Mouse (Mus musculus) hindbrain, embryonic 13.5 days (tissue): Measurements from ENCODE around the gene Pold1. TPM values are rescaled to one million over a fixed set of nuclear protein-coding genes. Genes with fewer than 3 reads are reported as not detected.
A peak's percentile ranks its signal among the peaks of the same experiment; 100 is the strongest.

Experiments
- ATAC-seq: fragments of 200-750 bp; cut with Nextera tagmentation; 2 replicates; pipeline ENCODE4 v1.8.0; 2017; ENCODE audit warnings: moderate TSS enrichment; ENCODE audit not compliant: low FRiP score
- H3K27ac ChIP-seq: fragments of 300-500 bp; sonication (generic); 2 replicates; pipeline ENCODE4 v1.5.1; 2015; ENCODE audit warnings: inconsistent platforms, mild to moderate bottlenecking, moderate library complexity
- H3K27me3 ChIP-seq: fragments of 300-500 bp; sonication (generic); 2 replicates; pipeline ENCODE4 v1.6.1; 2015; ENCODE audit warnings: mild to moderate bottlenecking, inconsistent platforms
- H3K36me3 ChIP-seq: fragments of 300-500 bp; sonication (generic); 2 replicates; pipeline ENCODE4 v1.6.1; 2015; ENCODE audit warnings: mild to moderate bottlenecking, inconsistent platforms
- H3K4me1 ChIP-seq: fragments of 300-500 bp; sonication (generic); replicated peaks from 2 replicates; pipeline ENCODE4 v1.6.1; 2015; ENCODE audit warnings: inconsistent platforms
- H3K4me2 ChIP-seq: fragments of 300-500 bp; sonication (generic); 2 replicates; pipeline ENCODE4 v1.6.1; 2015; ENCODE audit warnings: inconsistent platforms, mild to moderate bottlenecking, moderate library complexity
- H3K4me3 ChIP-seq: fragments of 300-500 bp; sonication (generic); 2 replicates; pipeline ENCODE4 v1.5.1; 2015; ENCODE audit warnings: mild to moderate bottlenecking, inconsistent platforms
- H3K9ac ChIP-seq: fragments of 300-500 bp; sonication (generic); 2 replicates; pipeline ENCODE4 v1.6.1; 2015; ENCODE audit warnings: mild to moderate bottlenecking, inconsistent platforms
- H3K9me3 ChIP-seq: fragments of 300-500 bp; sonication (generic); 2 replicates; pipeline ENCODE4 v1.6.1; 2016; ENCODE audit warnings: inconsistent platforms
- WGBS: fragments of 180-500 bp; shearing (Covaris S2); methylation state at CpG from one replicate; pipeline ENCODE4 v1.1.7; 2015; 5-methylcytosine and 5-hydroxymethylcytosine counted together
- polyA plus RNA-seq: library from polyadenylated mRNA; unstranded; fragments of >200 nt; fragmentation: Nextera tagmentation; extraction: Ambion mirVana; gene quantifications from 2 replicates; pipeline ENCODE4 v1.2.1, GENCODE M21; 2015

Pold1 gene
- polyA plus RNA-seq, 1 experiment from 2014 or later, result 24.4 TPM

DNA sequence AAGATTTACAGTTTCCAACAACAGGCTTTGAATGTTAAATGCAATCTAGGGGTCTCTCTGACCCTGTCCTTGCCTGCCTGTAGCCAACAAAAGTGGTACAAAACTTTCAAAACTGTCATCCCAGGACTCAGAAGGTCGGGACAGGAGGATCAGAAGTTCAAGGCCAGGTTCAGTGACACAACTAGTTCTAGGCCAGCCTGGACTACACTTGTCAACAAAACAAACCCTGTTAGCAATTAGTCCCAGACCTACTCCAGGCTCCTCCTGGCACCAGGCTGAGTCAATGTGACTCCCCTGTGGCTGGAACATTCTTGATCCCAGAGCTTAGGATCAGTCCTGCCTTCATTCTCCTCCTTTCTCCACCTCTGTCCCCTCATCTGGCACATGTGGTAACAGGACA lies 49.7 kb downstream of the Pold1 start:
- 82% methylated on average over 1 of the region's 1 CpGs for WGBS
- no peak for ATAC-seq
- H3K4me3 ChIP-seq, result no peak overlapping the region
- no peak overlapping the region for H3K4me2 ChIP-seq
- peaks cover 27% of the 10 kb centered on the region for H3K4me1 ChIP-seq
- no peak overlapping the region for H3K9ac ChIP-seq
- no peaks in the 10 kb centered on the region for H3K9me3 ChIP-seq
- H3K27me3 ChIP-seq, result 0 out of 2 replicates have a peak, but pooled peaks cover 8% of the 10 kb centered on the region
- H3K36me3 ChIP-seq, result peaks cover 6% of the 10 kb centered on the region; the same call in 1 of the 2 replicates
- H3K27ac ChIP-seq, result no peak overlapping the region

DNA sequence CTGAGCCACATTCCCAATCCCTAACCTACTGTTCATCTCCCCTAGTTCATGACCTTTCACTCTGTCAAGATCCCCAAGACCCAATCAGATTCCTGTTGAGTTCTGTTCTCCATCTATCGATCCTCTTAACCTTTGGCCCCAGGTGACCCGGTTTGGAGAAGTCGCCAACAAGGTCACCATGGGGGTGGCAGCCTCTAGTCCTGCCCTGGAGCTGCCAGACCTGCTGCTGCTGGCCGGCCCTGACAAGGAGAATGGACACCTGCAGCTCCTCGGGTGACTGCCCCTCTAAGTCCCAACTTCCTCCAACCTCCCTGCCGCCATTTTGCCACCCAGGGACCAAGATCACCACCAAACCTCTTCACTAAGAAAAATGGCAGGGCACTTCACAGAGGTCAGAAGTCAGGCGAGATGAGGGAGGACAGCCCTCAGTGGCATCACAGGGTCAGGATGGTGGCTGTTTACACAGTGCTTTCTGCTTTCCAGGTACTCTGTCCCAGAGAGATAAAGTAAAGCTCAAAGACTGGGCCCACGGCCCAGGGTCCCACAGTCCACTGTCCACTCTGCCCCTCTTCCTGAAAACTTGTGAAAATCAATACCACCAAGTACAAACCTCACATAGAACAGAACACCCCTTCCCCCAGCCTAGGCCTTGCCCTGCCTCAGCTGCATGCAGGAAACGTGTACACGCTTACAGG lies 51.1 kb downstream of the Pold1 start:
- peaks cover 31% of the 10 kb centered on the region for H3K4me1 ChIP-seq
- H3K9me3 ChIP-seq, result no peaks in the 10 kb centered on the region
- peak overlapping the region; percentile 85 for H3K4me2 ChIP-seq
- peaks cover 18% of the 10 kb centered on the region for H3K36me3 ChIP-seq
- H3K4me3 ChIP-seq, result peak overlapping the region; percentile 76
- WGBS, result 83% methylated on average over 10 of the region's 10 CpGs
- H3K9ac ChIP-seq, result peak overlapping the region; percentile 93
- 0 out of 2 replicates have a peak, but pooled peaks cover 8% of the 10 kb centered on the region for H3K27me3 ChIP-seq
- no peak for ATAC-seq
- peak overlapping the region; percentile 99 for H3K27ac ChIP-seq

DNA sequence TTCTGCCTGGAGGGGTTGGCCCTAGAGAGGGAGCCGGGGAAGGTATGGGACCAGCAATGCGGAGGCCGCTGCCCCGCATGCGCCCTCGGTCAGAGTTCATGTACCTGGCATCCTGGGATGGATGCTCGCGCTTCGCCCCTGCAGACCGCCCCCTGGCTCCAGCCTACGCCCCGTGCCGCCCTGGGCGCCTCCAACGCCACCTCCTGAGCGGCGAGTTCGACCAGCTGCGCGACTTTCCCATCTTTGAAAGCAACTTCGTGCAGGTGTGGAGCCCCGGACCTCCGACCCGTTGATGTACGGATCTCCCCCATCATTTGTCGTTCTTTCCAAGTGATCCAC lies 51.9 kb downstream of the Pold1 start:
- Histone ChIP-seq H3K9ac (peak overlapping the region; percentile 93), H3K27me3 (0 out of 2 replicates have a peak, but pooled peaks cover 8% of the 10 kb centered on the region), H3K4me2 (peak overlapping the region; percentile 85), H3K4me3 (peak overlapping the region; percentile 76), H3K36me3 (peaks cover 26% of the 10 kb centered on the region), H3K27ac (peak overlapping the region; percentile 99), H3K9me3 (no peaks in the 10 kb centered on the region), H3K4me1 (peaks cover 31% of the 10 kb centered on the region)
- ATAC-seq, result no peak
- WGBS, result under 1% methylated on average over 25 of the region's 26 CpGs

DNA sequence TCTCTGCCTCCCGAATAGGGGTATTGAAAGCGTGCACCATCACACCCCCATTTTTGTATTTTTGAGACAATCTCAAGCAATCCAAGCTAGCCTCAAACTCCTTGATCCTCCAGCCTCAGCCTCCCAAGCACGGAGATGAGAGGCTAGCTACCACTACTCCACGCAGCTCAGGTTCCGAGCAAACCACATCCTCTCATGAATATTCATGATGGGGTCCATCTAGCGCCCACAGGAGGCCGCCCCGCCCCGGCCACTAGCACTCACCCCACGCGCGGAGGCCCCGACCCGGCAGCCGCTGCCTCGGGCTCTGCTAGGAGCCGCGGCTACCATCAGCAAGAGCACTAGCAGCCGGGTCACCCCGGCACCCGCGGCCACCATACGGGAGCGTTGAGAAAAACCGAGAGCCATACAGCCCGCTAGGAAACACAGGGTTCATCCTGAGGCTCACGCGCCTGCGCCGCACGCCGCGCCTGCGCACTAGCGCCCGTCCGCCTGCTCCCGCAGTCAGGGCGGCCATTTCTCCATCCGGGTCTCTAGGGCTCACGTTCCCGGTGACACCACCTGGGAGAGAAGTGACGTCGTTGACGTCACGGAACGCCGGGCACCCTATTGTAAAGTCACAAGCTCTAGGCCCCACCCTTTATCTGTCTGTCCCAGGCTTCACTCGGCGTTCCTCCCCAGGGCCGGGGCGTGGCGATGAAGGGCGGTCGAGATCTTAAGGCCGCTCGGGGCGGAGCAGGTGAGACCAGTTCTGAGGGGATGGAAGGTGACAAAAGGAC lies 52.5 kb downstream of the Pold1 start, which contains the start of the genes Emc10 and Fam71e1:
Emc10 (minus strand) TSS at position 538 of the 779 bp plus-strand sequence.
Fam71e1 (plus strand) TSS at position 590 of the 779 bp plus-strand sequence.
- peak within 1 kb of the TSS; percentile 85 for H3K4me2 ChIP-seq
- H3K27ac ChIP-seq, result peak within 1 kb of the TSS; percentile 99
- ATAC-seq, result peak; percentile 96
- peaks cover 34% of the 10 kb centered on the region for H3K4me1 ChIP-seq
- H3K36me3 ChIP-seq, result peaks cover 31% of the 10 kb centered on the region
- H3K4me3 ChIP-seq, result peak within 1 kb of the TSS; percentile 76
- no peaks in the 10 kb centered on the region for H3K9me3 ChIP-seq
- H3K27me3 ChIP-seq, result 0 out of 2 replicates have a peak, but pooled peaks cover 8% of the 10 kb centered on the region
- under 1% methylated on average over 58 of the region's 58 CpGs for WGBS
- peak within 1 kb of the TSS; percentile 93 for H3K9ac ChIP-seq

DNA sequence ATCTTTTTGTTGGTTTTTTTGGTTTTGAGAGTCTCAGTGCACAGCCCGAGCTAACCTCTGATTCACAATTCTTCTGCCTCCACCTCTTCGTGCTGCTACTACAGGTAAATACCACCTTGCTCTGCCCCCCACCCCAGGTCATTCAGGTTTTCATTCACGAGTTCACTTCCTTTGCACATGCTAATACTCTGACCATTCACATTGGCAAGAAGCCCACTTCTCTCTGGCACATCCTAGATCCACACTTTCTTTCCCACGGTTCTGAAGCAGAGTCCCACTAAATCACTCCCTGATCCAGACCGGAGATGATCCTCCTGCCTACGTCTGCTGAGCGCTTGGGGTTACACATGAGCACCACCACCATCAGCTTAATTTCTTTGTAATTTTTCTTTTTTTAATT lies 53.6 kb downstream of the Pold1 start:
- peak overlapping the region; percentile 93 for H3K9ac ChIP-seq
- no peak for ATAC-seq
- H3K4me2 ChIP-seq, result peak overlapping the region; percentile 85
- peak overlapping the region; percentile 76 for H3K4me3 ChIP-seq
- H3K36me3 ChIP-seq, result peaks cover 42% of the 10 kb centered on the region
- H3K27me3 ChIP-seq, result 0 out of 2 replicates have a peak, but pooled peaks cover 7% of the 10 kb centered on the region
- H3K4me1 ChIP-seq, result peaks cover 42% of the 10 kb centered on the region
- H3K9me3 ChIP-seq, result no peaks in the 10 kb centered on the region
- WGBS, result 89% methylated on average over 7 of the region's 7 CpGs
- H3K27ac ChIP-seq, result no peak overlapping the region

DNA sequence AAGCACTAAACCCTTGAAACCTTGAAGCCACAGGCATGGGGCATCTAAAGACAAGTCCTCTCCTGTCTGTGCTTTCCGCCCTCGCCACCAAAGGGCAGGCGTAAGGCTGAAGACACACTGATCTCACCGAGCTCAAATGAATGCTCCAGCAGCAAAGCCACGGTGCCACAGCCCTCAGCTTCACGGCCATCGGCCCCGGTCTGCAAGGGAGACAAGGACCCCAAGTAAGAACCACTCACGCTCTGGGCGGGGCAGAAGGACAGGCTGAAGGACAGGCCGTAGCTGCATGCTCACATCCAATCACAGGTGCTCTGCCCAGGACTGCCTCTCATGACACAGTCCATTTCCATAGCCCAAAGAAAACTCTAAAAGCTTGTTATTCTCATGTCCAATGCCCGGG lies 54.0 kb downstream of the Pold1 start:
- H3K4me3 ChIP-seq, result 0 out of 2 replicates have a peak overlapping the region, but pooled peaks have one; percentile 5
- no peaks in the 10 kb centered on the region for H3K9me3 ChIP-seq
- peak overlapping the region; percentile 85 for H3K4me2 ChIP-seq
- 0 out of 2 replicates have a peak, but pooled peaks cover 3% of the 10 kb centered on the region for H3K27me3 ChIP-seq
- H3K27ac ChIP-seq, result no peak overlapping the region
- peaks cover 46% of the 10 kb centered on the region for H3K36me3 ChIP-seq
- H3K4me1 ChIP-seq, result peaks cover 42% of the 10 kb centered on the region
- WGBS, result 95% methylated on average over 12 of the region's 12 CpGs
- ATAC-seq, result no peak
- peak overlapping the region; percentile 93; the same call in 1 of the 2 replicates for H3K9ac ChIP-seq

DNA sequence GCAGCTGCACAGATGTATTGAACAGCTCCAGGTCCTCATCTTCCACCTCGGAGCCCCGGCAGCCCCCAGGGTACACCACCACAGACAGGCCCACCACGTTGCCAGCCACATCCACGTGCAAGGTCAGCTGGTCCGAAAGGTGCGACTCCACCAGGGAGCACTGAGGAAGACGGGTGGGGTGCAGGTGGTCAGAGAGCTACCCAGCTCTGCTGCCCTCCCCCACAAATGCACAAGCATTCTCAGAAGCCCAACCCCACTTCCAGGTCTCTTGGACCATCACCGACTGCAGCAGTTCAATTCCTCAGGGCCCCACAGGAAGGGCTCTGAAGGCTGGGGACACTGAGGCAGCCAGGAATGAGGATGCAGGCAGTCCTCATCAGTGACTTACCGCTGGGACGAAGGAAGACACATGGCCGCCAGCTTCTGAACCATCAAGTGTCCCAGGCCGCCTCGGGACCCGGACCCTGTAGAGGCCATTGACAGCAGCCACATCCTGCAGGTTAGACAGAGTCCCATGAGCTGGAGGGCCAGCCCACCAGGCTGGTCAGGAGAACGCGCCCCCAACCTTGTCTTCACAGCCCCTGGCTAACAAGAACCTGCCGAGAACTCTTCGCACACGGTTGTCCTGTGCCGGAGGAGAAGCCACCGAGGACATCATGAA lies 56.4 kb downstream of the Pold1 start:
- ATAC-seq, result no peak
- 94% methylated on average over 21 of the region's 21 CpGs for WGBS
- no peak overlapping the region for H3K4me3 ChIP-seq
- H3K4me1 ChIP-seq, result peaks cover 39% of the 10 kb centered on the region
- peaks cover 65% of the 10 kb centered on the region for H3K36me3 ChIP-seq
- H3K27ac ChIP-seq, result no peak overlapping the region
- no peak overlapping the region for H3K4me2 ChIP-seq
- no peaks in the 10 kb centered on the region for H3K9me3 ChIP-seq
- no peaks in the 10 kb centered on the region for H3K27me3 ChIP-seq
- no peak overlapping the region; the same call in 1 of the 2 replicates for H3K9ac ChIP-seq

DNA sequence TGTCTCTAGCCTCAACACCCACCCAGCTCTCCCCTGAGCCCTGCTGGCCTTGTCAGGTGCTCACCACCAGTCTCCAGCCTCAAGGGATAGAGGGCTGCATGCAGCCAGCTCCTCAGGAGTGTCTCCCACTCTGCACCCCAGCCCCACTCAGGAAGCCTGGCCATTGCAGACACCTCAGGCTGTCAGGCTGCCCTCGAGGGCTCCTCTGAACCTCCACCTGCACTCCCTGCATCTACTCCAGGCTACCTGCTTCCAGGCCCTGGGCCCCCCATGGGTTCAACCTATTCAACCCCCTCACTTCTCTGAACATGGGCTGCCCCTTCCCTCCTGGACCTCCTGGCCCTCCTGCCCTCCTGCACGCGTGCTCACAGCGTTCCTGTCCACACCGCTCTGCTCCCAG lies 57.3 kb downstream of the Pold1 start:
- Histone ChIP-seq H3K4me2 (no peak overlapping the region), H3K9ac (peak overlapping the region; percentile 13; the same call in 1 of the 2 replicates), H3K27ac (no peak overlapping the region), H3K4me3 (no peak overlapping the region), H3K4me1 (peaks cover 43% of the 10 kb centered on the region), H3K9me3 (no peaks in the 10 kb centered on the region), H3K27me3 (no peaks in the 10 kb centered on the region), H3K36me3 (peaks cover 65% of the 10 kb centered on the region)
- WGBS, result 94% methylated on average over 5 of the region's 5 CpGs
- ATAC-seq, result no peak

DNA sequence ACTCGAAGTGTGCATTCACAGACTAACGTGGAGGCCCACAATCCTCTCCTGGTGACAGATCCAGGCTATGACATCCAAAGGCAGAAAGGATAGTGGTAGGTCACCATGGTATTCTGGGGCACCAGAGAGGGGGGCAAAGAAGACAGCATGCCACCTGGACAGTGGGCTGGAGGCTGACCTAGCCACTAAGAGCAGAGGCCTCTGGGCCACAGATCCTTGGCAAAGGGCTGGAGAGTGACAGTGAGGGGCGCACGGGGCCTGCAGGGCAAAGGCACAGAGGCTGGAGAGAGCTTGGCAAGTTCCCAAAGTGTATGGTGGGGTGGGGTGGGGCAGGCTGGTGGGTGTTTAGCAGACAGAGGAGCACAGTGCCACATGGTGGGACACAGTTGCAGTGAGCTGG lies 58.4 kb downstream of the Pold1 start:
- H3K4me1 ChIP-seq, result peaks cover 37% of the 10 kb centered on the region
- 88% methylated on average over 4 of the region's 4 CpGs for WGBS
- no peaks in the 10 kb centered on the region for H3K27me3 ChIP-seq
- H3K27ac ChIP-seq, result no peak overlapping the region
- ATAC-seq, result no peak
- no peak overlapping the region for H3K4me2 ChIP-seq
- no peak overlapping the region for H3K4me3 ChIP-seq
- 0 out of 2 replicates have a peak overlapping the region, but pooled peaks have one; percentile 13 for H3K9ac ChIP-seq
- peaks cover 65% of the 10 kb centered on the region for H3K36me3 ChIP-seq
- H3K9me3 ChIP-seq, result no peaks in the 10 kb centered on the region

DNA sequence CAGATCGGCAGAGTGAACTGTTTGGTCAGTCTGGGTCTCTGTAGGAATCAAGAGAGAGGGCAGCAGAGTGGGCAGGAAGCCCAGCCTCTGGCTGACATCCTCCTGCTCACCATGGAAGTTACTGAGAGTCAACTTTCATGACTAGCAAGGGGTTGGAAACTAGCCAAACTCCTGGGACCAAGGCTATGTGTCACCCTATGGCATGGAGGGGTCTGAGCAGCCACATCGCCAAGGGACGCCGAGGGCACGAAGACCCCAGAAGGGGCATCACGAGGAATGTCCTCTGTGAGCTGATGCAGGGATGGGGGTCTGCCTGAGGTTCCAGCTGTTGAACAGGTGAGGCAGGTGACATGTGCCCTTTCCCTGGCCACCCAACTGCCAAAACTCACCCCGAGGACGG lies 60.1 kb downstream of the Pold1 start:
- no peak overlapping the region; the same call in 1 of the 2 replicates for H3K9ac ChIP-seq
- no peak overlapping the region for H3K27ac ChIP-seq
- no peaks in the 10 kb centered on the region for H3K27me3 ChIP-seq
- no peak overlapping the region for H3K4me2 ChIP-seq
- H3K4me1 ChIP-seq, result peaks cover 27% of the 10 kb centered on the region
- no peak overlapping the region for H3K4me3 ChIP-seq
- peaks cover 57% of the 10 kb centered on the region for H3K36me3 ChIP-seq
- ATAC-seq, result no peak
- WGBS, result 94% methylated on average over 8 of the region's 8 CpGs
- no peaks in the 10 kb centered on the region for H3K9me3 ChIP-seq

DNA sequence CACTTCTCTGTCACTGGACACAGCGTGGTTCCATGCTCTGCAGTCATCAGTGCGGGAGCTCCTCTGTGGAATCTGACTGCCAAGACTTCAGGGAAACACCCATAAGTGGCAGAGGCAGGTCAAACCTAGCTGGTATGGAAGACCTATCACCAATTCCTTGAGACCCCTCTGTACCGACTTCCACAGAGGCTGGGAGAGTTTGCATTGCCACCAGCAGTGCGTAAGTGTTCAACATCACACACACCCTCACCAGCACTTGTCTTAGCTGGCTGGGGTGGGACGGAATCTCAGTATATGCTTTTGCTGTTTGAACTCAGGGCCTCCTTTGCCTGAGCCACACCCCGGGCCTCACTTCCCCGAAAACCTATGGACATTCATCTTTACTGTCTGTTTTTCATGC lies 60.7 kb downstream of the Pold1 start:
- H3K9me3 ChIP-seq, result no peaks in the 10 kb centered on the region
- no peak overlapping the region for H3K9ac ChIP-seq
- H3K36me3 ChIP-seq, result peaks cover 51% of the 10 kb centered on the region
- H3K27me3 ChIP-seq, result 0 out of 2 replicates have a peak, but pooled peaks cover 2% of the 10 kb centered on the region
- H3K4me2 ChIP-seq, result no peak overlapping the region
- 89% methylated on average over 7 of the region's 7 CpGs for WGBS
- ATAC-seq, result no peak
- H3K27ac ChIP-seq, result no peak overlapping the region; the same call in 1 of the 2 replicates
- H3K4me1 ChIP-seq, result peaks cover 23% of the 10 kb centered on the region
- H3K4me3 ChIP-seq, result no peak overlapping the region
